Mouse (Mus musculus) lung, postnatal 0 days (tissue): ENCODE measurements at regions not wholly inside any gene's neighbourhood (a gene's known extent, or its start where the extent isn't known, plus 50 kb on each side); places are given as distances from the start of the nearest gene placed in this dataset.

Source experiments
- ATAC-seq: fragments of 200-750 bp; cut with Nextera tagmentation; 2 replicates; pipeline ENCODE4 v1.8.0; 2017; ENCODE audit warnings: moderate library complexity
- DNase-seq: peaks from one replicate; pipeline ENCODE4 v3.0.0-alpha.2; 2016; ENCODE audit warnings: low spot score
- H3K27ac ChIP-seq: fragments of 300-500 bp; sonication (generic); 2 replicates; pipeline ENCODE4 v1.5.1; 2014; ENCODE audit warnings: antibody characterized with exemption, mild to moderate bottlenecking, low read length, mixed read lengths
- H3K27me3 ChIP-seq: fragments of 300-500 bp; sonication (generic); replicated peaks from 2 replicates; pipeline ENCODE4 v1.6.1; 2014; ENCODE audit warnings: low read length, mixed read lengths; ENCODE audit not compliant: insufficient read depth
- H3K36me3 ChIP-seq: fragments of 300-500 bp; sonication (generic); 2 replicates; pipeline ENCODE4 v1.6.1; 2014; ENCODE audit warnings: low read length, mixed read lengths; ENCODE audit not compliant: insufficient read depth
- H3K4me1 ChIP-seq: fragments of 300-500 bp; sonication (generic); 2 replicates; pipeline ENCODE4 v1.6.1; 2014; ENCODE audit warnings: antibody characterized with exemption, low read depth, low read length, mixed read lengths; ENCODE audit not compliant: insufficient read depth
- H3K4me2 ChIP-seq: fragments of 300-500 bp; sonication (generic); replicated peaks from 2 replicates; pipeline ENCODE4 v1.6.1; 2014; ENCODE audit warnings: low read depth, mild to moderate bottlenecking, low read length, moderate library complexity, mixed read lengths
- H3K4me3 ChIP-seq: fragments of 300-500 bp; sonication (generic); 2 replicates; pipeline ENCODE4 v1.5.1; 2014; ENCODE audit warnings: low read depth, low read length
- H3K9ac ChIP-seq: fragments of 300-500 bp; sonication (generic); replicated peaks from 2 replicates; pipeline ENCODE4 v1.6.1; 2014; ENCODE audit warnings: low read depth, mild to moderate bottlenecking
- H3K9me3 ChIP-seq: fragments of 300-500 bp; sonication (generic); 2 replicates; pipeline ENCODE4 v1.6.1; 2016; ENCODE audit warnings: low read length, mixed read lengths
- CTCF ChIP-seq: IDR thresholded peaks from 2 replicates; pipeline ENCODE4 v1.5.1; 2016; ENCODE audit warnings: antibody characterized with exemption, mild to moderate bottlenecking
- EP300 ChIP-seq: IDR thresholded peaks from 2 replicates; pipeline ENCODE4 v1.6.1; 2016; ENCODE audit warnings: antibody characterized with exemption, mild to moderate bottlenecking, control low read depth
- WGBS: fragments of 180-500 bp; shearing (Covaris S2); extraction: QIAGEN DNeasy Blood & Tissue Kit; methylation state at CpG from one replicate; pipeline ENCODE4 v1.1.7; 2014; 5-methylcytosine and 5-hydroxymethylcytosine counted together

DNA sequence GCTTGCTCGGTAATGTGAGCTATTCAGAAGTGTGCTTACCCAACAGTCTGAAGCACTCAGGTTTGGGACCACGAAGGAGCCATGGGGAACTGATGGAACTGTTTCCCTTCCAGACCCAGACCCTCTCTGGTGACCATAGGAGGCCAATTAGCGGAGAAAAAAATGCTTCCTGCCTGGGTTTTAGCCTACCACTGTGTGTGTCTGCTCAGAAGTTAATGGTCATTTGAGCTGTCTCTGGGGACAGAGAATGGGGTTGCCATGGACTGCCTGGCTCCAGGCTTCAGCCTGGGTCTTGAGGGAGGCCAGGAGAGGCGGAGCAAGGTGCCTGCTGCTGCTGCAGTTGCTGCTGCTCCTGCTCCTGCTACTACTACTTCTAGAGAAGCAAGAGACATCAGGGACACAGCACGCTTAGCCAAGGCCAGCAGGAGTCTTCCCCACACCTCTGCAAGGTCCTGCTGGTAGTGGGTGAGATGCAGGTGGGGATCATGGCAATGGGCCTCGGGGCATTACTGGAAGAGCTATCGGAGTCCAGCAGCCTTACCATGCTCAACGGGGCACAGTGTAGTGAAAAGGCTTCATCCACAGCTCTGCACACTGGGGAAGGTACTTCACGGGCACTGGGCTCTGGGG is 141.2 kb upstream of the Pja1 start:
- WGBS, result 67% methylated on average over 9 of the region's 9 CpGs
- TF ChIP-seq CTCF (no peak), EP300 (no peak)

DNA sequence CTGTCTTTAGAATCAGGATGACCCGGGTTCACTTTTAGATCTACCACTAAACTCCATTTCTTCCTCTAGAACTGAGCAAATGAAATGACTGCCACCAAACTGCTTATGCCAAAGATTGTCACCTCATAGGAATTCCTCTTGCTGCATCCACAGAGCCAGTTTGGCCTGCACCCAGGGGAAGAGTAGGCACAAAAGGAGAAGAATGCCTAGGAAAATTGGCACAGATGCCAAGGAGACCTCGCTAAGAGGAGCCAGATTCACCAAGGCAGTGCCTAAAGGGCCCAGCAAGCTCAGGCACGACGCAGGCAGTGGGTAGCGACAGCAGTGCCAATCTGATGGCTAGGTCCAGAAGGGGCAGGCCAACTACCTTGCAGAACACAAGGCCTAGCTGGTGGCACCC is 139.0 kb upstream of the Pja1 start:
- ATAC-seq, result no peak
- WGBS, result 79% methylated on average over 5 of the region's 5 CpGs
- DNase-seq, result no peak
- Histone ChIP-seq H3K27me3 (no peaks in the 10 kb centered on the region; the same call in 1 of the 2 replicates), H3K36me3 (no peaks in the 10 kb centered on the region), H3K9ac (no peak overlapping the region), H3K4me3 (no peak overlapping the region), H3K4me2 (no peak overlapping the region), H3K9me3 (no peaks in the 10 kb centered on the region), H3K27ac (no peak overlapping the region), H3K4me1 (no peaks in the 10 kb centered on the region)
- TF ChIP-seq CTCF (no peak), EP300 (no peak)

More for the DNA sequence above, 141.2 kb upstream of the Pja1 start:
- Histone ChIP-seq H3K36me3 (no peaks in the 10 kb centered on the region), H3K4me3 (no peak overlapping the region), H3K4me2 (no peak overlapping the region), H3K9ac (no peak overlapping the region), H3K27ac (no peak overlapping the region), H3K4me1 (no peaks in the 10 kb centered on the region), H3K9me3 (no peaks in the 10 kb centered on the region), H3K27me3 (no peaks in the 10 kb centered on the region)
- ATAC-seq (no peak), DNase-seq (no peak)

DNA sequence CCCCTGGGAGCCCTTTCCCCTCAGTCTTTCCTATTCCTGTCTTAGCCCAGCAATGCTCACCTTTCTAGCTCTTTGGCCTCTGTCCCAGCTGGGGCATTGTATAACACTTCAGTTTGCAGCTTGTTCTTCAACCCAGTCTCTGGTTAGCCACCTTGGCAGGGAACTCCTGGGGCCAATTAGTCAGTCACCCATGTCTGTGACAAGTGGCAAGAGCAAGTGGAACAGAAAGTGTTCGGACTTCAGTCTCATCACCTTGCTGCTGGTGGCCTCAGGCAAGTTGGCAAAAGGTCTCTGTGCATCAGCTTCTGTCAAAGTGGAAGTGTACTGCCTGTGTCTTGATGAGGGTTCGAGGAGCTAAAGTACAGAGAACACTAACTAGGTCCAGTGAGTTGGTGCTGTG is 138.5 kb upstream of the Pja1 start:
- Histone ChIP-seq H3K27ac (no peak overlapping the region), H3K36me3 (no peaks in the 10 kb centered on the region), H3K4me1 (no peaks in the 10 kb centered on the region), H3K4me3 (no peak overlapping the region), H3K4me2 (no peak overlapping the region), H3K27me3 (no peaks in the 10 kb centered on the region; the same call in 1 of the 2 replicates), H3K9ac (no peak overlapping the region), H3K9me3 (no peaks in the 10 kb centered on the region)
- no peak for DNase-seq
- TF ChIP-seq EP300 (no peak), CTCF (no peak)
- no peak for ATAC-seq
- 81% methylated on average over 2 of the region's 2 CpGs for WGBS

DNA sequence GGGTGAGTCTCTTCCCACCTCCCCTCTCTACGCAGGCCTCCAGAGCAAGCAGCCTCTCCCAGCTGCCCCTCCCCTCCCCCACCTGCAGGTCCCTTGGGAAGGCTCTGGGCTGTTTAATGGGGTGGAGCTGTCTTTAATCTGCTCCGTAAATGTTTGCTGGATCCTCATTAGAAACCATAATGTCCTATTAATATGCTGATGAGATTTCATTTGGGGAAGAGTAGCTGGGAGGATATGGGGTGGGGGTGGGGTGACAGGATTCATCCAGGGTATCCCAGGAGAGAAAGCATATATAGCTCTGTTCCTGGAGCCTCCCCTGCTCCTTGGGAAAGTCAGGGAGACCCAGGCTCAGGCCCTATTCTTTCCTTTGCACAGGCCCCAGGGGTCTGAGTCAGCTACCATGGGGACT is 137.2 kb upstream of the Pja1 start:
- H3K9me3 ChIP-seq, result no peaks in the 10 kb centered on the region
- H3K4me1 ChIP-seq, result no peaks in the 10 kb centered on the region
- H3K9ac ChIP-seq, result no peak overlapping the region
- no peak overlapping the region for H3K4me2 ChIP-seq
- no peak overlapping the region for H3K4me3 ChIP-seq
- H3K27ac ChIP-seq, result no peak overlapping the region
- ATAC-seq (no peak), DNase-seq (no peak)
- WGBS, result 65% methylated on average over 2 of the region's 2 CpGs
- no peaks in the 10 kb centered on the region for H3K36me3 ChIP-seq
- no peak for TF ChIP-seq EP300
- TF ChIP-seq CTCF, result no peak
- H3K27me3 ChIP-seq, result no peaks in the 10 kb centered on the region; the same call in 1 of the 2 replicates

DNA sequence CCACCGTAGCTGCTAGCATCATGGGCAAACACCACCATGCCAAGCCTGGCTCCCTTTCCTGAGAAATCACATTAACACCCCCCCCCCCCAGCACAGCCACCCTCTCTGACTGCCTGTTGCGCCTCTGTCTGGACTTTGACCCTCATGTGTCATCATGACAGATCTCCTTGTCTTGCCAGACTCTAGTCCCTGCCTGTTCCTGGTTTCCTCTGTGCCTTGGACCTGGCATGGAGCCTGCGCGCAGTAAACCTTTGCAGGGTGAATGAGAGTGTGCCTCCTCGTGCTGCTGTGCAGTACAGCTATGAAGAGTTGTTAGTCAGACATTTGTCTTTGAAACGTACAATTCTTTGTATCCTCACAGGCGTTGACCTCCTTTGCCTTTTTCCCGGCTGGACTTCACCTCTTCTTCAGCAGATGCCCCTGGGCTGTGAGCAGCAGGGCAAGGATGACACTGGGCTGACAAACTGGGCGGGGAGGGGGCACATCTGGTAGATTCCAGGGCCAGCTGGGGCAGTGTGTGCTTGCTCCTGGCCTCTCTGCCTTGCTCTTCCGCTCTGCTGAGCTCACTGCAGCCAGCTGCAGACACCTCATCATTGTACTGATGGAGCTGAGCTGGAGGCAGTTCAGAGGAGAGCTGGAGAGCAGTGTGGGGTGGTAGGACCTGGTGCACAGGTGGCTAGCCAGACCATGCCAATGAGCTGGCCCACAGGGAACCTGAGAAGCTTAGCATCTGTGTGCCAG is 134.2 kb upstream of the Pja1 start:
- H3K9ac ChIP-seq, result no peak overlapping the region
- H3K4me2 ChIP-seq, result no peak overlapping the region
- no peak overlapping the region for H3K27ac ChIP-seq
- DNase-seq, result peak; percentile 29
- no peaks in the 10 kb centered on the region for H3K9me3 ChIP-seq
- WGBS, result 31% methylated on average over 9 of the region's 10 CpGs
- no peak for TF ChIP-seq CTCF
- TF ChIP-seq EP300, result no peak
- H3K4me3 ChIP-seq, result no peak overlapping the region
- no peaks in the 10 kb centered on the region; the same call in 1 of the 2 replicates for H3K27me3 ChIP-seq
- H3K4me1 ChIP-seq, result no peaks in the 10 kb centered on the region
- ATAC-seq, result peak; percentile 41
- H3K36me3 ChIP-seq, result no peaks in the 10 kb centered on the region

DNA sequence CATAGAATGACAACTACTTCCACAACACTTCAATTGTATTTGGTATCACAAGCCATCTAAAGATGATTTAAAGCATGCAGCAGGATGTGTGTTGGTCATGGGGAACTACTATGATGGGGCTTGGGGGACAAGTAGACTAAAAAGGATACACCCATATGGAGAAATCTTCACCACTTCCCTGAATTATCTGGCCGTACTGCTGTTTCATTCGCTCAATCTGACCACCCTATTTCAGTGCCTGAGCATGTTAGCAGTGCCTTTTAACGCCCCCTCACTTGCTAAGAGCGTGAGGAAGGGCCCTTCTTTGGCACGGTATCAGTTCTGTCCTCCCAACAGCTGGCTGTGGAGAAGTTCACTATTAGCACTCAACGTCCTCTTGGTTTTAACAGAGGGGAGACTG is 132.6 kb upstream of the Pja1 start:
- Histone ChIP-seq H3K27ac (no peak overlapping the region), H3K9ac (no peak overlapping the region), H3K27me3 (no peaks in the 10 kb centered on the region; the same call in 1 of the 2 replicates), H3K4me1 (no peaks in the 10 kb centered on the region), H3K4me3 (no peak overlapping the region), H3K4me2 (no peak overlapping the region), H3K9me3 (no peaks in the 10 kb centered on the region), H3K36me3 (no peaks in the 10 kb centered on the region)
- no peak for TF ChIP-seq EP300
- TF ChIP-seq CTCF, result no peak
- 42% methylated on average over 6 of the region's 6 CpGs for WGBS
- ATAC-seq (no peak), DNase-seq (peak; percentile 12)
